Mouse (Mus musculus) olfactory bulb, adult 2 months (tissue): Measurements from ENCODE around the gene Sgms1.

Experiments
- CTCF ChIP-seq: fragments of 200-500 bp; IDR thresholded peaks from 2 replicates; pipeline ENCODE4 v1.5.1; 2012; ENCODE audit warnings: low read depth, mild to moderate bottlenecking, low read length, moderate library complexity; ENCODE audit not compliant: insufficient read depth
- POLR2A ChIP-seq: fragments of 200-500 bp; IDR thresholded peaks from 2 replicates; pipeline ENCODE4 v1.6.1; 2012; ENCODE audit warnings: mild to moderate bottlenecking, low read depth, low read length, moderate library complexity; ENCODE audit not compliant: insufficient read depth

DNA sequence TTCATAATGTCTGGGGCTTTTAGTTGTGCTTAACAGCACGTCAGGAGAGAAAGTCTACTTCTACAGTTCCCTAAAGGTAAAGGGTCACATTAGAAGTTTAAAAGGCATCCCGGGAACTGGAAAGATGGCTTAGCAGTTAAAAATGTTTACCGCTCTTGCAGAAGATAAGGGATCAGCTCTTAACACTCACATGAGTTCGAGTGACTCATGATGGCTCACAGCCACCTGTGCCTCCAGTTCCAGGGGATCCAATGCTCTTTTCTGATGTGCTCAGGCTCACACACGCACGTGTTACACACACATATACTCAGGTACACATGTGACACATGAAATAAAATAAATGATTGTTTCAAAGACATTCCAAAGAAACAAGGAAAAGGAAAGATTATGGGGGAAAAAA is 6.8 kb upstream of the Sgms1 start:
- TF ChIP-seq POLR2A (no peak), CTCF (no peak)
